Mouse (Mus musculus) forebrain, embryonic 14.5 days (tissue): ENCODE data around the gene Tpra1. TPM values are rescaled to one million over a fixed set of nuclear protein-coding genes. Genes with fewer than 3 reads are reported as not detected.

Experiments
- ATAC-seq: fragments of 200-750 bp; cut with Nextera tagmentation; 2 replicates; pipeline ENCODE4 v1.8.0; 2017; ENCODE audit warnings: mild to moderate bottlenecking, moderate library complexity
- DNase-seq: peaks from one replicate; pipeline ENCODE4 v3.0.0-alpha.2; 2015; ENCODE audit warnings: low spot score
- H3K27ac ChIP-seq: fragments of 300-500 bp; sonication (generic); 2 replicates; pipeline ENCODE4 v1.5.1; 2014; ENCODE audit warnings: low read depth, mild to moderate bottlenecking, control low read depth, low read length, moderate library complexity
- H3K27me3 ChIP-seq: fragments of 300-500 bp; sonication (generic); replicated peaks from 2 replicates; pipeline ENCODE4 v1.6.1; 2014; ENCODE audit warnings: low read length, control low read depth, mixed read lengths; ENCODE audit not compliant: control insufficient read depth, insufficient read depth
- H3K36me3 ChIP-seq: fragments of 300-500 bp; sonication (generic); 2 replicates; pipeline ENCODE4 v1.6.1; 2014; ENCODE audit warnings: low read length, control low read depth; ENCODE audit not compliant: control insufficient read depth, insufficient read depth
- H3K4me1 ChIP-seq: fragments of 300-500 bp; sonication (generic); 2 replicates; pipeline ENCODE4 v1.6.1; 2014; ENCODE audit warnings: antibody characterized with exemption, low read length, control low read depth; ENCODE audit not compliant: control insufficient read depth, insufficient read depth
- H3K4me2 ChIP-seq: fragments of 300-500 bp; sonication (generic); 2 replicates; pipeline ENCODE4 v1.6.1; 2014; ENCODE audit warnings: mild to moderate bottlenecking, control low read depth, low read length
- H3K4me3 ChIP-seq: fragments of 300-500 bp; sonication (generic); 2 replicates; pipeline ENCODE4 v1.5.1; 2014; ENCODE audit warnings: low read depth, low read length, control low read depth
- H3K9ac ChIP-seq: fragments of 300-500 bp; sonication (generic); 2 replicates; pipeline ENCODE4 v1.6.1; 2014; ENCODE audit warnings: mild to moderate bottlenecking, low read length, control low read depth, moderate library complexity
- H3K9me3 ChIP-seq: fragments of 300-500 bp; sonication (generic); replicated peaks from 2 replicates; pipeline ENCODE4 v1.6.1; 2016; ENCODE audit warnings: low read length, control low read depth, mixed read lengths; ENCODE audit not compliant: control insufficient read depth
- WGBS: fragments of 180-500 bp; shearing (Covaris S2); extraction: QIAGEN DNeasy Blood & Tissue Kit; methylation state at CpG from one replicate; pipeline ENCODE4 v1.1.7; 2014; 5-methylcytosine and 5-hydroxymethylcytosine counted together
- polyA plus RNA-seq: library from polyadenylated mRNA; unstranded; fragments of >200 nt; fragmentation: Nextera tagmentation; extraction: Ambion mirVana; gene quantifications from 2 replicates; pipeline ENCODE4 v1.2.1, GENCODE M21; 2014

Gene Tpra1
- polyA plus RNA-seq, 1 experiment from 2014 or later, result 32.9 TPM

DNA sequence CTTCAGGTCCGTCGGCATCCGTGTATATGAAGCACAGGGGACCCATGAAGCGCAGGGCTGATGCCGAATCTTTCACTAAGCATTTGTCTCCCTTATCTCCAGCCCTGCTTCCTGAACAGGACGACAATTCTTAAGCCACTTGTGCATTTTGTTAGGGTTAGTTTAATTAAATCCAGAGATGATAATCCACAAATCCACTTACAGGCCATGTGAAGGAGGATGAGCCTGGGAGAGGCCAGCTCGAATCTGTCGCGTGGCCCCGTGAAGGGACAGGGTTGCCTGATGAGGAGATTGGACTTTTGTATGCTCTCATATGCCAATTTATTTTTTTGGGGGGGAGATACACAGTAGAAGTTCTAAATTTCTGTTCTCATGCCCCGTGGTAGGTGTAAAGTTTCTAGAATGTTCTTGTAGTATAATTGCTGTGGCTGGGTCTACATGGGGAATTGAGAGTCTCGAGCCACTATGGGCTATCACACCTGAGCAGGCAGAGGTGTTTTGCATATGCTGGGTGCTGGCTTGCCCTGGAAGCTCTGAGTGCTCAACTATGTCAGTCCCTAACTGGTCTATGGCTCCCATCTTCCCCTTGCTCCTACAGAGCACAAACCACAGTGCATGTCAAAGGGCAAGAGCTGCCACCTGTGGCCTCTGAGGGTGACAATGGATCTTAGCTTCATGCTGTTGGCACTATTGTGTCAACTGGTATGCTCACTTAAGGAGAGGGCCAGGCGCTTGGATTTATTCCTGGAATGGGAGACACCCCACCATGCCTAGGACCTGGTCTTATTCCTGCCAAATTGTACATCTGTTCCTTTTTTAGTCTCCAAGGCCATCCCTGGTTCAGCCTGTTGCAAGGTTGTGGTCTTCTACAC is 34.5 kb downstream of the Tpra1 start:
- Histone ChIP-seq H3K27me3 (no peaks in the 10 kb centered on the region), H3K4me3 (no peak overlapping the region), H3K4me1 (peaks cover 44% of the 10 kb centered on the region), H3K4me2 (no peak overlapping the region), H3K9ac (no peak overlapping the region), H3K36me3 (no peaks in the 10 kb centered on the region), H3K27ac (peak overlapping the region; percentile 5; the same call in 1 of the 2 replicates), H3K9me3 (no peaks in the 10 kb centered on the region)
- DNase-seq (no peak), ATAC-seq (no peak)
- 62% methylated on average over 13 of the region's 13 CpGs for WGBS

DNA sequence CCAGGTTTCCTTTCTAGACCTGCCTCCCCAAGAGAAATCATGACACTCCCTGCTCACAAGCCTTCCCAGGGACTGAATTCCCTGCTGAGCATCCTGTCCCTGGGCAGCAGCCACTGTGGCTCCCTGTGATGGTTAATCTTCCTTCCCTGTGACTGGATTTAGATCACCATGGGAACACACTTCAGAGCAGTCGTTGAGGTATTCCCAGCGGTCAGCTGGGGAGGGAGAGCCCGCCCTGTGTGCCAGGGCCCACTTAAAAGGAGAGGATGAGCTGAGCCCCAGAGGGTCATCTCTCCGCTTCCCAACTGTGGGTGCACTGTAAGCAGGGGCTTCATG is 35.1 kb downstream of the Tpra1 start:
- DNase-seq (no peak), ATAC-seq (no peak)
- Histone ChIP-seq H3K27me3 (no peaks in the 10 kb centered on the region), H3K4me3 (no peak overlapping the region), H3K4me1 (peaks cover 49% of the 10 kb centered on the region), H3K27ac (peak overlapping the region; percentile 5; the same call in 1 of the 2 replicates), H3K36me3 (no peaks in the 10 kb centered on the region), H3K4me2 (no peak overlapping the region), H3K9me3 (no peaks in the 10 kb centered on the region), H3K9ac (no peak overlapping the region)
- WGBS, result 37% methylated on average over 4 of the region's 4 CpGs

GRCm38 (mm10) chr6:88937971-88938663 is 36.1 kb downstream of the Tpra1 start:
- Histone ChIP-seq H3K27ac (peak overlapping the region; percentile 71), H3K9ac (peak overlapping the region; percentile 17; the same call in 1 of the 2 replicates), H3K4me3 (no peak overlapping the region), H3K27me3 (no peaks in the 10 kb centered on the region), H3K9me3 (no peaks in the 10 kb centered on the region), H3K36me3 (no peaks in the 10 kb centered on the region), H3K4me2 (no peak overlapping the region), H3K4me1 (peaks cover 58% of the 10 kb centered on the region)
- DNase-seq (peak; percentile 77), ATAC-seq (peak; percentile 68; the same call in 1 of the 2 replicates)
- WGBS, result 14% methylated on average over 4 of the region's 4 CpGs

GRCm38 (mm10) chr6:88938664-88939055 is 36.6 kb downstream of the Tpra1 start:
- Histone ChIP-seq H3K9ac (peak overlapping the region; percentile 17; the same call in 1 of the 2 replicates), H3K27ac (peak overlapping the region; percentile 71), H3K4me1 (peaks cover 64% of the 10 kb centered on the region), H3K36me3 (no peaks in the 10 kb centered on the region), H3K4me2 (no peak overlapping the region), H3K4me3 (no peak overlapping the region), H3K9me3 (no peaks in the 10 kb centered on the region), H3K27me3 (no peaks in the 10 kb centered on the region)
- no peak for ATAC-seq
- DNase-seq, result no peak
- WGBS, result 59% methylated on average over 5 of the region's 5 CpGs

- Histone ChIP-seq H3K4me2 (no peak overlapping the region), H3K9ac (0 out of 2 replicates have a peak overlapping the region, but pooled peaks have one; percentile 13), H3K27me3 (no peaks in the 10 kb centered on the region), H3K4me3 (no peak overlapping the region), H3K27ac (peak overlapping the region; percentile 53), H3K4me1 (peaks cover 67% of the 10 kb centered on the region), H3K36me3 (no peaks in the 10 kb centered on the region), H3K9me3 (no peaks in the 10 kb centered on the region)
- ATAC-seq (no peak), DNase-seq (no peak)
- WGBS, result 38% methylated on average over 12 of the region's 12 CpGs
Measured at GRCm38 (mm10) chr6:88939281-88940089, 37.4 kb downstream of the Tpra1 start.

GRCm38 (mm10) chr6:88940090-88940916 is 38.3 kb downstream of the Tpra1 start:
- Histone ChIP-seq H3K27me3 (no peaks in the 10 kb centered on the region), H3K27ac (no peak overlapping the region; the same call in 1 of the 2 replicates), H3K9me3 (no peaks in the 10 kb centered on the region), H3K9ac (peak overlapping the region; percentile 8; the same call in 1 of the 2 replicates), H3K4me3 (no peak overlapping the region), H3K36me3 (no peaks in the 10 kb centered on the region), H3K4me1 (peaks cover 67% of the 10 kb centered on the region), H3K4me2 (no peak overlapping the region)
- WGBS, result 74% methylated on average over 9 of the region's 9 CpGs
- DNase-seq (no peak), ATAC-seq (no peak)

- Histone ChIP-seq H3K9ac (no peak overlapping the region), H3K27me3 (no peaks in the 10 kb centered on the region), H3K9me3 (no peaks in the 10 kb centered on the region), H3K4me1 (peaks cover 67% of the 10 kb centered on the region), H3K4me3 (no peak overlapping the region), H3K27ac (peak overlapping the region; percentile 77; the same call in 1 of the 2 replicates), H3K36me3 (no peaks in the 10 kb centered on the region), H3K4me2 (no peak overlapping the region)
- DNase-seq (no peak), ATAC-seq (no peak)
- WGBS, result 74% methylated on average over 4 of the region's 4 CpGs
Measured at GRCm38 (mm10) chr6:88941628-88942027, 39.6 kb downstream of the Tpra1 start.

- peak overlapping the region; percentile 38; the same call in 1 of the 2 replicates for H3K9ac ChIP-seq
- peak overlapping the region; percentile 45 for H3K4me2 ChIP-seq
- peaks cover 62% of the 10 kb centered on the region for H3K4me1 ChIP-seq
- H3K9me3 ChIP-seq, result no peaks in the 10 kb centered on the region
- 5% methylated on average over 8 of the region's 8 CpGs for WGBS
- H3K36me3 ChIP-seq, result no peaks in the 10 kb centered on the region
- H3K4me3 ChIP-seq, result no peak overlapping the region; the same call in 1 of the 2 replicates
- H3K27ac ChIP-seq, result peak overlapping the region; percentile 77
- peak; percentile 87 for ATAC-seq
- peak; percentile 95 for DNase-seq
- H3K27me3 ChIP-seq, result no peaks in the 10 kb centered on the region
Measured at GRCm38 (mm10) chr6:88942595-88942994, 40.5 kb downstream of the Tpra1 start.
